Mouse (Mus musculus) forebrain, postnatal 0 days (tissue): Measurements from ENCODE around the gene Thsd4. TPM values are rescaled to one million over a fixed set of nuclear protein-coding genes. Genes with fewer than 3 reads are reported as not detected.

Experiments used
- ATAC-seq: fragments of 200-750 bp; cut with Nextera tagmentation; 2 replicates; pipeline ENCODE4 v1.8.0; 2017; ENCODE audit warnings: mild to moderate bottlenecking, moderate library complexity
- DNase-seq: peaks from one replicate; pipeline ENCODE4 v3.0.0-alpha.2; 2015
- H3K27ac ChIP-seq: fragments of 300-500 bp; sonication (generic); 2 replicates; pipeline ENCODE4 v1.5.1; 2014; ENCODE audit warnings: low read depth, mild to moderate bottlenecking, antibody characterized with exemption, low read length, moderate library complexity, mixed read lengths
- H3K27me3 ChIP-seq: fragments of 300-500 bp; sonication (generic); 2 replicates; pipeline ENCODE4 v1.6.1; 2014; ENCODE audit warnings: mild to moderate bottlenecking, low read length, mixed read lengths; ENCODE audit not compliant: insufficient read depth
- H3K36me3 ChIP-seq: fragments of 300-500 bp; sonication (generic); 2 replicates; pipeline ENCODE4 v1.6.1; 2014; ENCODE audit warnings: mild to moderate bottlenecking, moderate library complexity; ENCODE audit not compliant: insufficient read depth
- H3K4me1 ChIP-seq: fragments of 300-500 bp; sonication (generic); 2 replicates; pipeline ENCODE4 v1.6.1; 2014; ENCODE audit warnings: antibody characterized with exemption; ENCODE audit not compliant: insufficient read depth
- H3K4me2 ChIP-seq: fragments of 300-500 bp; sonication (generic); 2 replicates; pipeline ENCODE4 v1.6.1; 2014; ENCODE audit warnings: low read depth, mild to moderate bottlenecking, moderate library complexity
- H3K4me3 ChIP-seq: fragments of 300-500 bp; sonication (generic); 2 replicates; pipeline ENCODE4 v1.5.1; 2014; ENCODE audit warnings: low read depth, low read length, mixed read lengths
- H3K9ac ChIP-seq: fragments of 300-500 bp; sonication (generic); 2 replicates; pipeline ENCODE4 v1.6.1; 2014; ENCODE audit warnings: mild to moderate bottlenecking
- H3K9me3 ChIP-seq: fragments of 300-500 bp; sonication (generic); 2 replicates; pipeline ENCODE4 v1.6.1; 2016; ENCODE audit warnings: low read length
- CTCF ChIP-seq: sonication (generic); IDR thresholded peaks from 2 replicates; pipeline ENCODE4 v1.5.1; 2016; ENCODE audit warnings: antibody characterized with exemption, control low read depth, low read depth
- WGBS: fragments of 180-500 bp; shearing (Covaris S2); extraction: QIAGEN DNeasy Blood & Tissue Kit; methylation state at CpG from one replicate; pipeline ENCODE4 v1.1.7; 2014; 5-methylcytosine and 5-hydroxymethylcytosine counted together
- polyA plus RNA-seq: library from polyadenylated mRNA; unstranded; fragments of >200 nt; fragmentation: Nextera tagmentation; extraction: Ambion mirVana; gene quantifications from 2 replicates; pipeline ENCODE4 v1.2.1, GENCODE M21; 2015
- total RNA-seq: library from RNA; depleted of rRNA; stranded (reverse); fragments of >200 nt; gene quantifications from 2 replicates; pipeline ENCODE4 v1.2.3, GENCODE M21; 2014; rRNA removed

The Thsd4 gene
- total RNA-seq: 9.2 and 14.2 TPM in 2 replicates
- polyA plus RNA-seq: 2.2 and 3.5 TPM in 2 replicates

GRCm38 (mm10) chr9:60521806-60522264 lies at the start of gene Thsd4:
Gene Thsd4, minus strand, starts transcription at chr9:60522046.
- peak; percentile 63; the same call in 1 of the 2 replicates for ATAC-seq
- Histone ChIP-seq H3K27ac (no peak within 1 kb of the TSS), H3K27me3 (peaks cover 6% of the 10 kb centered on the region), H3K4me3 (peak within 1 kb of the TSS; percentile 45), H3K36me3 (no peaks in the 10 kb centered on the region), H3K4me1 (no peaks in the 10 kb centered on the region), H3K9ac (peak within 1 kb of the TSS; percentile 41; the same call in 1 of the 2 replicates), H3K9me3 (no peaks in the 10 kb centered on the region), H3K4me2 (peak within 1 kb of the TSS; percentile 75)
- DNase-seq: peak; percentile 44
- 0% methylated on average over 23 of the region's 51 CpGs for WGBS
- peak; percentile 73 for TF ChIP-seq CTCF

- no peak overlapping the region for H3K4me3 ChIP-seq
- DNase-seq: no peak
- WGBS: 86% methylated on average over 4 of the region's 4 CpGs
- H3K27ac ChIP-seq: no peak overlapping the region
- H3K27me3 ChIP-seq: no peaks in the 10 kb centered on the region
- no peak for TF ChIP-seq CTCF
- no peaks in the 10 kb centered on the region for H3K36me3 ChIP-seq
- H3K9ac ChIP-seq: no peak overlapping the region
- no peaks in the 10 kb centered on the region for H3K9me3 ChIP-seq
- ATAC-seq: no peak
- no peaks in the 10 kb centered on the region for H3K4me1 ChIP-seq
- no peak overlapping the region for H3K4me2 ChIP-seq
Measured at GRCm38 (mm10) chr9:60571041-60571440, 49.2 kb upstream of the Thsd4 start.

- no peaks in the 10 kb centered on the region for H3K9me3 ChIP-seq
- no peak for TF ChIP-seq CTCF
- DNase-seq: no peak
- no peaks in the 10 kb centered on the region for H3K4me1 ChIP-seq
- WGBS: 59% methylated on average over 2 of the region's 2 CpGs
- no peaks in the 10 kb centered on the region for H3K36me3 ChIP-seq
- ATAC-seq: no peak
- H3K4me3 ChIP-seq: no peak overlapping the region
- no peak overlapping the region for H3K9ac ChIP-seq
- H3K27me3 ChIP-seq: no peaks in the 10 kb centered on the region
- no peak overlapping the region for H3K27ac ChIP-seq
- no peak overlapping the region for H3K4me2 ChIP-seq
Measured at GRCm38 (mm10) chr9:60569366-60569765, 47.5 kb upstream of the Thsd4 start.

GRCm38 (mm10) chr9:60563809-60564208 lies 42.0 kb upstream of the Thsd4 start:
- no peak overlapping the region for H3K4me2 ChIP-seq
- no peaks in the 10 kb centered on the region for H3K27me3 ChIP-seq
- DNase-seq: no peak
- no peak overlapping the region for H3K4me3 ChIP-seq
- no peak for TF ChIP-seq CTCF
- no peak overlapping the region for H3K27ac ChIP-seq
- H3K9ac ChIP-seq: no peak overlapping the region
- no peaks in the 10 kb centered on the region for H3K9me3 ChIP-seq
- H3K4me1 ChIP-seq: peaks cover 13% of the 10 kb centered on the region
- 94% methylated on average over 7 of the region's 7 CpGs for WGBS
- ATAC-seq: no peak
- no peaks in the 10 kb centered on the region for H3K36me3 ChIP-seq

GRCm38 (mm10) chr9:60562443-60563371 lies 40.9 kb upstream of the Thsd4 start:
- 72% methylated on average over 20 of the region's 20 CpGs for WGBS
- Histone ChIP-seq H3K4me3 (no peak overlapping the region), H3K36me3 (no peaks in the 10 kb centered on the region), H3K4me1 (peaks cover 13% of the 10 kb centered on the region), H3K9ac (no peak overlapping the region), H3K27me3 (no peaks in the 10 kb centered on the region), H3K9me3 (no peaks in the 10 kb centered on the region), H3K27ac (peak overlapping the region; percentile 23; the same call in 1 of the 2 replicates), H3K4me2 (no peak overlapping the region)
- DNase-seq (no peak), ATAC-seq (no peak)
- no peak; the same call in 1 of the 2 replicates for TF ChIP-seq CTCF

GRCm38 (mm10) chr9:60561641-60562289 lies 39.9 kb upstream of the Thsd4 start:
- H3K4me3 ChIP-seq: no peak overlapping the region
- H3K36me3 ChIP-seq: no peaks in the 10 kb centered on the region
- no peak overlapping the region for H3K4me2 ChIP-seq
- no peak for TF ChIP-seq CTCF
- DNase-seq (peak; percentile 78), ATAC-seq (peak; percentile 84)
- 50% methylated on average over 9 of the region's 9 CpGs for WGBS
- H3K27ac ChIP-seq: peak overlapping the region; percentile 37; the same call in 1 of the 2 replicates
- no peaks in the 10 kb centered on the region for H3K27me3 ChIP-seq
- H3K4me1 ChIP-seq: peaks cover 13% of the 10 kb centered on the region
- H3K9me3 ChIP-seq: no peaks in the 10 kb centered on the region
- no peak overlapping the region for H3K9ac ChIP-seq

GRCm38 (mm10) chr9:60558507-60558906 lies 36.7 kb upstream of the Thsd4 start:
- no peak for ATAC-seq
- H3K9ac ChIP-seq: no peak overlapping the region
- no peak overlapping the region for H3K4me3 ChIP-seq
- peaks cover 13% of the 10 kb centered on the region for H3K4me1 ChIP-seq
- H3K36me3 ChIP-seq: no peaks in the 10 kb centered on the region
- no peak for DNase-seq
- WGBS: 77% methylated on average over 3 of the region's 3 CpGs
- no peak overlapping the region for H3K4me2 ChIP-seq
- H3K27ac ChIP-seq: no peak overlapping the region
- H3K27me3 ChIP-seq: no peaks in the 10 kb centered on the region
- no peaks in the 10 kb centered on the region for H3K9me3 ChIP-seq
- no peak for TF ChIP-seq CTCF
